Mouse (Mus musculus) embryonic facial prominence, embryonic 11.5 days (tissue): Measurements from ENCODE around the gene Tmed1. TPM values are rescaled to one million over a fixed set of nuclear protein-coding genes. Genes with fewer than 3 reads are reported as not detected.
"Not testable (repeated sequence)": the region's sequence is repeated elsewhere in the genome, so short reads cannot be mapped to it uniquely, and the experiment has no call there.

ENCODE experiments used
- ATAC-seq: fragments of 200-750 bp; cut with Nextera tagmentation; replicated peaks from 2 replicates; pipeline ENCODE4 v1.8.0; 2017; ENCODE audit warnings: low read depth; ENCODE audit not compliant: insufficient number of reproducible peaks, low FRiP score, low TSS enrichment
- DNase-seq: peaks from one replicate; pipeline ENCODE4 v3.0.0-alpha.2; 2015; ENCODE audit warnings: low spot score
- H3K27ac ChIP-seq: fragments of 300-500 bp; sonication (generic); replicated peaks from 2 replicates; pipeline ENCODE4 v1.5.1; 2014; ENCODE audit warnings: mild to moderate bottlenecking, low read depth, low read length, control low read depth
- H3K27me3 ChIP-seq: fragments of 300-500 bp; sonication (generic); 2 replicates; pipeline ENCODE4 v1.6.1; 2014; ENCODE audit warnings: mild to moderate bottlenecking, low read length, moderate library complexity, mixed read lengths; ENCODE audit not compliant: control insufficient read depth, insufficient read depth
- H3K36me3 ChIP-seq: fragments of 300-500 bp; sonication (generic); replicated peaks from 2 replicates; pipeline ENCODE4 v1.6.1; 2014; ENCODE audit warnings: low read depth, mild to moderate bottlenecking, low read length, moderate library complexity, mixed read lengths; ENCODE audit not compliant: control insufficient read depth, insufficient read depth
- H3K4me1 ChIP-seq: fragments of 300-500 bp; sonication (generic); 2 replicates; pipeline ENCODE4 v1.6.1; 2014; ENCODE audit warnings: low read length, mixed read lengths; ENCODE audit not compliant: control insufficient read depth, insufficient read depth
- H3K4me2 ChIP-seq: fragments of 300-500 bp; sonication (generic); 2 replicates; pipeline ENCODE4 v1.6.1; 2014; ENCODE audit warnings: low read depth, mild to moderate bottlenecking, control low read depth, low read length, moderate library complexity
- H3K4me3 ChIP-seq: fragments of 300-500 bp; sonication (generic); 2 replicates; pipeline ENCODE4 v1.5.1; 2014; ENCODE audit warnings: low read depth, low read length, control low read depth
- H3K9ac ChIP-seq: fragments of 300-500 bp; sonication (generic); replicated peaks from 2 replicates; pipeline ENCODE4 v1.6.1; 2014; ENCODE audit warnings: mild to moderate bottlenecking, control low read depth, low read length
- H3K9me3 ChIP-seq: fragments of 300-500 bp; sonication (generic); replicated peaks from 2 replicates; pipeline ENCODE4 v1.6.1; 2016; ENCODE audit warnings: mild to moderate bottlenecking, low read length, inconsistent platforms, mixed read lengths; ENCODE audit not compliant: control insufficient read depth
- WGBS: fragments of 180-500 bp; shearing (Covaris S2); extraction: QIAGEN DNeasy Blood & Tissue Kit; methylation state at CpG from one replicate; pipeline ENCODE4 v1.1.7; 2014; 5-methylcytosine and 5-hydroxymethylcytosine counted together
- polyA plus RNA-seq: library from polyadenylated mRNA; unstranded; fragments of >200 nt; fragmentation: Nextera tagmentation; extraction: Ambion mirVana; gene quantifications from 2 replicates; pipeline ENCODE4 v1.2.1, GENCODE M21; 2014

Gene Tmed1
- polyA plus RNA-seq, 1 experiment from 2014 or later, result 81.3 TPM

DNA sequence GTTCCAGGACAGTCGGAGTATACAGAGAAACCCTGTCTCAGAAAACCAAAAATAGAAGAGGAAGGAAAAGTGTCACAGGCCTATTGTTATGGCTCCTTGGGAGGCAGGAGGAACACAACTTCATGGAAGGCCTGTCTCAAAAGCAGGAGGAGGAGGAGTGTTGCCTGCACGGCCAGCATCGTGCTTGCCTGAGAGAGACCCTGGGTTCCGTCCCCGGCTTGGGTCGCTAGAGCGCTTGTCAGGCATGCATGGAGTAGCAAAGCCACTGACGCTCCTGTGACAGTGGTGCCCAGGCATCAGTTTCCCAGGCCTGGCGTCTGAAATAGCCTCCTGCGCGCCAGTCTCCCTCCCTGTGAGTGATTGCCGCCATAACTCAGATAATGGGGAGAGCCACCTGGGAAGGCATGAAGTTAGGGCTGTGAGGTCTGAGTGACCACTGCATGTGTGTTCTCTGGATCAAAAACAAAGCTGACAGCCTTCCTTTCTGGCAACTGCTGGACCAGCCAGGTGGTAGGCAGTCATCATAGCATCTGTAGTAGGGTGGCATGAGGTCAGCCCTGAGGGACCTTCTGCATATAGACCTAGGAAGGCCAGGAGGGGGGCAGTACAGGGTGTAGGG is 11.7 kb downstream of the Tmed1 start:
- DNase-seq (no peak), ATAC-seq (no peak)
- H3K4me3 ChIP-seq, result no peak overlapping the region
- no peak overlapping the region for H3K27ac ChIP-seq
- H3K9me3 ChIP-seq, result no peaks in the 10 kb centered on the region
- H3K4me2 ChIP-seq, result no peak overlapping the region
- H3K9ac ChIP-seq, result no peak overlapping the region
- no peaks in the 10 kb centered on the region; the same call in none of the 2 replicates for H3K36me3 ChIP-seq
- WGBS, result 95% methylated on average over 12 of the region's 12 CpGs
- H3K27me3 ChIP-seq, result no peaks in the 10 kb centered on the region
- H3K4me1 ChIP-seq, result no peaks in the 10 kb centered on the region

DNA sequence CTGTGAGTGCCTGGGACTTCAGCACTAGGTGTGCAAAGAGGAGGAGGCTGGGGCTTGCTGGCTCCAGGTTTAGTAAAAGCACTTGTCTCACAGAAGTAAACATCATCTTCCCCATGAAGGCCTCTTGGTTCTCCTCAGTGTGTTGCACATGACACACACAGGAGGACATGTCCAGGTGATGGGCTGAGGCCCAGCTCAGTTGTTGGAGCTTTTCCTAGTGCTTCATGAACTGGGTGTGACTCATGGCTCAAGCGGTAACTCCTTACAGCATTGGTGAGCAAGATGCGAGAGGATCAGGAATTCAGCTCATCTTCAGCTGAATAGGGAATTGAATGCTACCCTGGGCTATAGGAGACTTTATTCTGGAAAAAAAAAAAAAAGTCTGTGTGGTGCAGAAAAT is 12.4 kb downstream of the Tmed1 start:
- no peak for DNase-seq
- Histone ChIP-seq H3K27ac (peak overlapping the region; percentile 94), H3K9ac (no peak overlapping the region), H3K36me3 (no peaks in the 10 kb centered on the region; the same call in none of the 2 replicates), H3K9me3 (no peaks in the 10 kb centered on the region), H3K4me3 (no peak overlapping the region), H3K4me2 (no peak overlapping the region), H3K27me3 (no peaks in the 10 kb centered on the region), H3K4me1 (no peaks in the 10 kb centered on the region)
- no peak for ATAC-seq
- 89% methylated on average over 2 of the region's 2 CpGs for WGBS

DNA sequence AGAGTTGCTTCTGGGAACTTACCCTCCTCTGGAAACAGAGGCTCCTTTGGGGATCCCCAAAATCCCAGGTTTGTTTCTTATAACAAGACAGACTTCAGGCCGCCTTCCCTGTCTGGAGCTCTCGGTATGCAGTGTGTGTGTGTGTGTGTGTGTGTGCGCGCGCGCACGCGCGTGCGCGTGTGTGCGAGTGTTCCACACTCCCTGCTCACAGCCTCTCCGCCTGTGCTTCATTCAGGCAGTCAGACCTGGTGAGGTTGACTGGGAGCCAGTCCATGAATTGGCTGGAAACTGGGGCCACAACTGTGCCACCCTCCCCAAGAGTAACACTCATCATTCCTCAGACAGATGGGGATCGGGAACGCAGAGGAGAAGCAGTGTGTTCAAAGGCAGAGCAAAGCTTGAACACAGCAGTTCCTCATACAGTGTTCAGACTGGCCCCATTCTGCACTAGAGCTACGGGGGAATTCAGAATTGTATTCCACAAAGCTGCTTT is 13.0 kb downstream of the Tmed1 start:
- Histone ChIP-seq H3K4me1 (no peaks in the 10 kb centered on the region), H3K27ac (peak overlapping the region; percentile 94), H3K4me2 (peak overlapping the region; percentile 23; the same call in 1 of the 2 replicates), H3K9ac (peak overlapping the region; percentile 35), H3K9me3 (no peaks in the 10 kb centered on the region), H3K36me3 (no peaks in the 10 kb centered on the region; the same call in none of the 2 replicates), H3K27me3 (no peaks in the 10 kb centered on the region), H3K4me3 (peak overlapping the region; percentile 3; the same call in 1 of the 2 replicates)
- peak; percentile 75 for ATAC-seq
- DNase-seq, result no peak
- 41% methylated on average over 16 of the region's 16 CpGs for WGBS

DNA sequence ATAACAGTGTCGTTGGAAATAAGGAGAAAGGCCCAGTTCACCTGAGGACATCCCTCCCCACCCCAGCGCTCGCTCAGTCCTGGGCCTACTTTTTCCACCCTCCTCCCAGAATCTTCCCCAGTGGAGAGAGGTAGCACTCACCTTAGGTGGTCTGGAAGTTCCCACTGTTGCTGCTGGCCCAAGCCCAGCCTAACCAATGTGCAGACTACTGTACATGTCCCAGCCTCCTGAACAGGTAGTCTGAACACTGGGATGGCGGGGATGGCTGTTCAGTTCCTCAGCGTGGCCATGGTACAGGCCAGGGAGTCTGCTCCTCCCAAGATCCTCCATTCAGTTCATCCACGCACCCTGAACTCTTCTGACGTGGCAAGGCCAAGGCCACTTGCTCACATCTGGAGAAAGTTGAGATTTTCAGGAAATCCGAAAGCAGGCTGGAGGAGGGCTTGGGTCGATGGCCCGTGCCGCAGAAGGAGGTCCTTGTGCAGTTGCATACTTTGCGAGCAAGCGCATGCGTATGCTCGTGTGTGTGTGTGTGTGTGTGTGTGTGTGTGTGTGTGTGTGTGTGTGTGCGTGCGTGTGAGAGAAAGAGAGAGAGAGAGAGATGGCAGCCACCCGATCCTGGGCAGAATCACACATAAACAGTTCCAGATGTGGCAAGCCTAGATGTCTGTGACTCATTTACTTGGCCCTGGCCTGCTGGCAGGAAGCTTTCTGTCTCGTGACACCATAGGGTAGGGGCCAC is 13.6 kb downstream of the Tmed1 start:
- ATAC-seq (peak; percentile 88), DNase-seq (peak; percentile 96)
- Histone ChIP-seq H3K4me1 (no peaks in the 10 kb centered on the region), H3K9ac (peak overlapping the region; percentile 56), H3K4me2 (peak overlapping the region; percentile 45), H3K36me3 (no peaks in the 10 kb centered on the region; the same call in none of the 2 replicates), H3K9me3 (no peaks in the 10 kb centered on the region), H3K27me3 (no peaks in the 10 kb centered on the region), H3K27ac (peak overlapping the region; percentile 94), H3K4me3 (peak overlapping the region; percentile 30)
- 43% methylated on average over 17 of the region's 19 CpGs for whole genome bisulfite sequencing

DNA sequence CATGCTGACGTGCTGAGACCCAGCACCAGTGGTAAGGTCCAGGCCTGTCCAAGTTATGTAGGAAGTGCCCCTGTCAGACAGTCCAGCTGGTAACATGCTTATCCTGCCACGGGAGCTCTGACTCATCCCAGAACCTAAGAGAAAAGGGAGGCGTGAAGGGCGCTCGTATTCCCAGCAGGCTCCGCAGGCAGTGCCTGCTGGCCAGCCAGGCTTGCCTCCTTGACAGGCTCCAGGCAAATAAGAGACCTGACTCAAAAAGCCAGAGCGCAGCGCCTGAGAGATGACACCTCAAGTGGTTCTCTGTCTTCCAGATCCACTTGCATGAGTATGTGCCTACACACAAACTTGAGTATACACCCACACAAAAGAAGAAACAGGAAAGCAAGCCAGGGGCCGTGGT is 15.3 kb downstream of the Tmed1 start:
- H3K9me3 ChIP-seq, result no peaks in the 10 kb centered on the region
- no peaks in the 10 kb centered on the region for H3K4me1 ChIP-seq
- DNase-seq (no peak), ATAC-seq (no peak)
- H3K27ac ChIP-seq, result no peak overlapping the region
- no peak overlapping the region for H3K4me3 ChIP-seq
- no peaks in the 10 kb centered on the region for H3K27me3 ChIP-seq
- no peak overlapping the region; the same call in 1 of the 2 replicates for H3K9ac ChIP-seq
- H3K4me2 ChIP-seq, result no peak overlapping the region
- no peaks in the 10 kb centered on the region; the same call in none of the 2 replicates for H3K36me3 ChIP-seq
- WGBS, result 86% methylated on average over 9 of the region's 9 CpGs

DNA sequence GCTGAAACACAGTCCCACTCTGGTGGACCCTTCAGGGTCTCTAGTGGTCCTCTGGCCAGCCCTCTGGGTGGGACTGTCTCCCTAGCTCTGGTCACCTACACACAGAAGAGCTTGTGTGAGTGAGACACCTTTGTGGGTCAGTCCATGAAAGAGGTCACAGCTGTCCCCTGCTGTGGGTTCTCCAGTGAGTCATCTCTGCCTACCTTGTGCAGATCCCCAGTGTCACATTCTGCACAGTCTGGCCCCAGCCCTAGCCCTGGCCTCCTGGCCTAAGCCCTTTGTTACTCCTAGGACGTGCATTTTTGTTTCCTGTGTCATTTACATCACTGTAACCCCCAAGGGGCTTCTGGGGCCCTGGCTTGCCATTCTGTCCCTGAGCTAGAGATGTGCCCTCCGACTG is 16.1 kb downstream of the Tmed1 start:
- no peak overlapping the region; the same call in 1 of the 2 replicates for H3K9ac ChIP-seq

DNA sequence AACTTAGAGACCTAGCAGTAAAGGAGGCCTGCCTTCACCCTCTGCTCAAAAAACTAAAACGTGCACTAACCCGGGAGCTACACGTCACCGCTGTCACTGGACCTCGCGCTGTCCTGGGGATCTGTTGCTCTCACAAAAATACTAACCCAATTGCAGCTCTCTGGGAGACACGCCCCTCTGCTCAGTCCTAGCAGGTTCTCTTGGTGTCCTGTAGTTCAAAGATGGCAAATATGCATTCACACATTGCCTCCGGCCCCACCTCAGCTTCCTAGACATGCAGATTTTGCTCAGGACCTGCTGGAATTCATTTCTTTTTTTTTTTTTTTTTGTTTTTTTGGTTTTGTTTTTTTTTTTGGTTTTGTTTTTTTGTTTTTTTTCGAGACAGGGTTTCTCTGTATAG is 19.4 kb downstream of the Tmed1 start:
- no peaks in the 10 kb centered on the region for H3K27me3 ChIP-seq

More for the DNA sequence above, 16.1 kb downstream of the Tmed1 start:
- no peak overlapping the region for H3K4me2 ChIP-seq
- no peak overlapping the region for H3K27ac ChIP-seq
- ATAC-seq, result no peak
- no peak for DNase-seq
- no peak overlapping the region for H3K4me3 ChIP-seq
- WGBS, result 58% methylated on average over 2 of the region's 2 CpGs
- H3K9me3 ChIP-seq, result no peaks in the 10 kb centered on the region
- no peaks in the 10 kb centered on the region for H3K27me3 ChIP-seq
- no peaks in the 10 kb centered on the region; the same call in none of the 2 replicates for H3K36me3 ChIP-seq
- no peaks in the 10 kb centered on the region for H3K4me1 ChIP-seq

DNA sequence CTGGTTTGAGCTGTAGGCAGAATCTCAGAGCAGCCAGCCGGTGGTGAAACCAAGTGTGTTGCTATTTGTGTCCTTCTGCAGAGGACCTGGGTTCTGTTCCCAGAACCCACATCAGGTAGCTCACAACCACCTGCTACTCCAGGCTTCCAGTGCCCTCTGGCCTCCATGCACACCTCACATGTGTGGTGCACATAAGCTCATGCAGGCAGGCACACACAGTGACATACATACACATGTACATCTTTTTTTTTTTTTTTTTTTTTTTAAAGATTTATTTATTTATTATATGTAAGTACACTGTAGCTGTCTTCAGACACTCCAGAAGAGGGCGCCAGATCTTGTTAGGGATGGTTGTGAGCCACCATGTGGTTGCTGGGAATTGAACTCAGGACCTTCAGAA is 21.8 kb downstream of the Tmed1 start:
- H3K9ac ChIP-seq, H3K4me1 ChIP-seq, H3K27me3 ChIP-seq, H3K4me3 ChIP-seq, H3K9me3 ChIP-seq, ATAC-seq, H3K36me3 ChIP-seq, DNase-seq, H3K4me2 ChIP-seq, H3K27ac ChIP-seq: not testable (repeated sequence)
- 88% methylated on average over 1 of the region's 2 CpGs for WGBS

More for the DNA sequence above, 19.4 kb downstream of the Tmed1 start:
- 88% methylated on average over 9 of the region's 9 CpGs for WGBS
- H3K27ac ChIP-seq, result no peak overlapping the region
- DNase-seq, result no peak
- H3K4me2 ChIP-seq, result no peak overlapping the region
- no peak for ATAC-seq
- no peaks in the 10 kb centered on the region; the same call in none of the 2 replicates for H3K36me3 ChIP-seq
- no peak overlapping the region for H3K9ac ChIP-seq
- H3K9me3 ChIP-seq, result no peaks in the 10 kb centered on the region
- no peaks in the 10 kb centered on the region for H3K4me1 ChIP-seq
- H3K4me3 ChIP-seq, result no peak overlapping the region
